Mouse (Mus musculus) kidney, postnatal 10 days (tissue): ENCODE measurements around the gene Crispld2.
A peak's percentile ranks its signal among the peaks of the same experiment; 100 is the strongest.

Experiments
- DNase-seq: peaks from one replicate; pipeline ENCODE4 v3.0.0; 2021; ENCODE audit warnings: mixed read lengths

The Crispld2 gene

DNA sequence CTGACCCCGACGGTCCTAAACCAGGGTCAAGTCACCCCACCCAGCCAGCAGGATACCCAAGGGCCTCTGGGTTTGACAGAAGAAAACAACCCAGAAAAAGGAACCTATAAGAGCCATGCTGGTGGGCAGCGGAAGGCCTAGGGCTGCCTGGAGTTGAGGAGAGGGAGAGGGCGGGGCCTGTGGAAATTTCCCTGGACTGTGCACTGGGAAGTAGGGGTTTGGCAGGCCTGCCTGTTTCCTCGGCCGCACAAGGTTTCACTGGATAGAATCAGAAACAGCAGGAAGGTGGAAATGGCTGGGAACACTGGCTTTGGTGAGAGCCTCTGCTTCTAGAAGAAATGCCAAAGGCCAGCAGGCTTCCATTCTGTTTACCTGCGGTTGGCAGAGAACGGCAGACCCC lies 80.6 kb downstream of the Crispld2 start:
- peak; percentile 72 for DNase-seq

DNA sequence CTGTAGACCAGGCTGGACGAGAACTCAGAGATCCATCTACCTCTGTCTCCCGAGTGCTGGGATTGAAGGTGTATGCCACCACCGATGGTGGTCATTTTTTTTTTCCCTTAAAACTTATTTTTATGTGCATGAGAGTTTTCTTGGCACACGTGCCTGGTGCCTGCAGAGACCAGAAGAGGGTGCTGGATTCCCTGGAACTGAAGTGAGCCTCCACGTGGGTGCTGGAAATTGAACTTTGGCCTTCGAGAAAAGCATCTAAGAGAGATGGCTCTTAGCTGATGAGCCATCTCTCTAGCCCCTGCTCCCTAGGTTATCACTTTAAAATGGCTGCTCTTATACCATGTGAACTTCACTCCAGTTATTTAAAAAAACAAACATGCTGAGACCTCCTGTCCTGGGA lies 82.3 kb downstream of the Crispld2 start:
- DNase-seq: no peak

DNA sequence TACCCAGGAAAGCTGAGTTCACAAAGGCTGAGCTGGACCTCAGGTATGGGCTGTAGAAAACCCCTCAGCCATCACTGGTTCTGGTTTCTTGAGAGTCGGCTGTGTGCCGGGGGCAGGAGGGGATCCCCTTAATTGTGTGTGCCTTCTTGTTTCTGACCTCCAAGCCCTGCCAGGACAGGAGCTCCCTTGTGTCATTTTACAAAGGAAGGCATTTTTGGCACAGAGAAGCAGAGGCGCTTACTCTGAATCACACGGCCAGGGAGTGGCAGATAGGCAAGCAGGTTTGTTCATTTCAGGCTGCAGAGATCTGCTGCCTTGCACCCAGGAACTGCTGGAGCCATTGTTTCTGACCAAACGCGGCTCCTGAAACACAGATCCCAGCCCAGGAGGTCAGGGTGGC lies 83.1 kb downstream of the Crispld2 start:
- no peak for DNase-seq

DNA sequence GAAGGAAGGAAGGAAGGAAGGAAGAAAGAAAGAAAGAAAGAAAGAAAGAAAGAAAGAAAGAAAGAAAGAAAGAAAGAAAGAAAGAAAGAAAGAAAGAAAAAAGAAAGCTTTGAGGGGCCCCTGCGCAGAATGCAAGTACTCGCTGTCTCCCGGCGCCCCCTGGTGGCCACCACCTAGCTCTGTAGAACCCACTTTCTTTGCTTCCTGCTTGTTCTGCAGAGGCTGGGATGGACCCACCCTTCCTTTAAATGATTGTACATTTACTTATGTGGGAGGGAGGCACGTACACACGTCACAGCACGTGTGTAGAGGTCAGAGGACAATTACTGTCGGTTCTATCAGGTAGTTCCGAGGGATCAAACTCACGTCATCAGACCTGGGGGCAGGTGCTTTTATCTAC lies 85.8 kb downstream of the Crispld2 start:
- peak; percentile 94 for DNase-seq

DNA sequence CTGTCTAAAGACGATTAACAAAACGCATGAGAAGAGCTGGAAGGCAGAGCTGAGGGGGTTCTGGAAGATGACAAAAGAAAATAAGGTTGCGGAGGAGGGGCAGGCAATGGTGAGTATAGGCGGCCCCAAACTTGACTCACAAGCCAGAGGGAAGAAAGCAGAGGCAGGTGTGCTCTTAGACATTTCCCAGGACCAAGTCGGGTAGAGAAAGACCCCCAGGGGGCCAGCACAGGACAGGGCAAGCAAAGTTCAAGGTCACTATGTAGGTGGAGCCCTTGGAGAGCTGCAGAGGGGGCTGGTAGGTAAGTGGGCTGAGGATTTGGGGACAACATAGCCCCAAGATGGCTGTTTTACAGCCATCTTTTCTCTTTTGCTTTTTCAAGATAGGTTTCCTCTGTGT lies 87.1 kb downstream of the Crispld2 start:
- no peak for DNase-seq

DNA sequence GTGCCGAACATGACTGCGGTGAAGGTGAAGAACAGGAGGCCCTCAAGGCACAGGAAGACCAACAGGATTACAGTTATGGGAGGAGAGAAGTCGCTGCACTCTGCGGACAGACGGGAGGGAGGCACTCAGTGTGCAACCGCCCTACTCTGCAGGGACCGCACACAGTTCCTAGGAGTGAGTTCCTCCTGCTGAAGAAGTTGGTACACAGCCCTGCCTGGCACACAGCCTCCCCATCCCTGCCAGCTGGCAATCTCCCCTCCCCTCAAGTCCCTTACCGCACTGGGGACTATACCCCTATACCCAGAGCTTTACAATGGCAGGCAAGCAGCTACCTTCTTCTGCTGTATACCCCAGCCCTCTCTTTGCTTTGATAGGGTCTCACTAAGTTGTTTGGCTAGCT lies 91.0 kb downstream of the Crispld2 start:
- no peak for DNase-seq

DNA sequence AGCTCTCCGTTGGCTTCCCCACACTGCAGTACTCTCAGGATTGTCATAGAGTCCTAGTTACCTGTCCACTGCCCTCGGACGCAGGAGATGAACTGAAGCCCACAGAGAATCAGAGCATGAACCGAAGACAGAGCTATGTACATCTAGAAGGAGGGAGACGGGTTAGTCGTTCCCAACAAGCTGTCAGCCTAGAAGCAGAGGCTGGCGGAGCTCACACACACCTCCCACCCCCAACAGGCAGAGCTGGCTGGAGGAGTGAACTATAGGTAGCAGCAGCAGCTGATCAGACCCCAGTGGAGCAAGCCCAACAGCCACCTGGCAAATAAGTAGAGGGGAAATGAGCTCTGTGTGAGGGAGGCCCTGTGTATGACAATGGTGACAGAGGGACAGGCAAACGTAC lies 92.5 kb downstream of the Crispld2 start:
- DNase-seq: no peak

DNA sequence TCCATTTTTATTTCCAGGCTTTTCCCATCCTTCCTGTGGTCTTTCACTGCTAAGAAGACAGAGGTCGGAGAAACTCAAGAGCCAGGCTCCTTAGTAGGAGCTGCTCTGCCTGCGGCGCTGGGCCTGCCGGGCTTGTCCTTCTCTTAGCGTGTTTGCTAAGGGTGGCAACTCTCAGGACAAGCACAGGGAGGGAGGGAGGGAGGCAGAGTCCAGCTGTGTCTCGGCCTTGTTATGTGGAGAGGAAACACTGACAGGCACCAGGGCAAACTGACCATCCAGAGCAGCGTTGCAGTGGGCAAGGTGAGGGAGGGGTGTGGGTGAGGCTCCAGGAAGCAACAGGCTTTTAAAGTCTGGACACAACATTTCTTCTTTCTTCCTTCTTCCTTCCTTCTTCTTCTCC lies 97.3 kb downstream of the Crispld2 start:
- DNase-seq: no peak

DNA sequence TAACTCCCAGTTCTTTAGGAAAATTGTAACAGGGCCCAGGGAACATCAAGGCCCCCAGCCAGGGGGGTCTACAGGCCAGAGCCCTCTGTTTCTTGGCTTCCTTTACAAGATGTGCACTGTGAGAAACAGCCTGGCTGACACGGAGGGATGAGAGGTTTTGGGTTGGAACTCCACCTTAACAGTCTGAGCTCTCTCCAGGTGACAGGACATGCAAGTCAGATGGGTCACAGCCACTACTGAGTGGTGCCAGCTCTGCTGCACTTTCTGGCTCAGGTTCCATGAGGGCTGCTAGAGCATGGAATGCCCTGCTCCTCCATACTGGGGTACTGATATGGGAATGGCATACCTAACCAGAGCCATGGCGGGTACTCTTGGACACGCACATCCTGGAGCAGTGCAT lies 98.8 kb downstream of the Crispld2 start:
- no peak for DNase-seq

DNA sequence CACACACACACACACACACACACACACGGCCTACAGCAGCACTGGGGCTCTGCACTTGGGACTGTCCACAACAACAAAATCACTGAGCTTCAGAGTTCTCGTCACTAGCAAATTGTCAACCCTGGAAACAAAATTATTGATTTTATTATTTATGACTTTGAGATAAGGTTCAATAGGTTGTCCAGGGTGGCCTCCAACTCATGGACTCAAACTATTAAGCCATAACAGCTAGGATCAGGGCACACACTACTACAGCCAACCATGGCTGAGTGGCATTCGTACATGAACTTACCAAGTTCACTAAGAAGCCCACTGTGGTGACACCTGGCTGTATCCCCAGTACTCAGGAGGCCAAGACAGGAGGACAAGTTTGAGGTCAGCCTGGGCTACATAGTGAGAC lies 100.9 kb downstream of the Crispld2 start:
- DNase-seq: no peak

DNA sequence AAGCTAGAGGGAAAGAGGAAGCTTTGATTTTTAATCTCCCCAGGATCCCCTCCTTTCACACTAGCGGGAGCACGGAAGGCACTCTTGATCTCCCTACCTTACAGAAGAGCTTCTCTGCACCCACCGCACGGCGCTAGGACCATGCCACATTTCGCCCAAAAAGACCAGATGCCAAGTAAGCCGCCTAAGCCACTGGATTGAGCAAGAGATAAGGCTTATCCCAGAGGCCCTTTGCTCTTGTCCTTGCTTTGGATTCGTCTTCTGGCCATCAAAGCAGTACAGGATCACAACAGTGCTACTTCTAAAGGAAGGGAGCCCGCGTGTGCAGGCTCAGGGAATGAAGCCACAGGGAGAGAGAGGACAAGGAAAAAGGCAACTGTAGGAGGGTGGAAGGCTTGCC lies 102.6 kb downstream of the Crispld2 start:
- no peak for DNase-seq

DNA sequence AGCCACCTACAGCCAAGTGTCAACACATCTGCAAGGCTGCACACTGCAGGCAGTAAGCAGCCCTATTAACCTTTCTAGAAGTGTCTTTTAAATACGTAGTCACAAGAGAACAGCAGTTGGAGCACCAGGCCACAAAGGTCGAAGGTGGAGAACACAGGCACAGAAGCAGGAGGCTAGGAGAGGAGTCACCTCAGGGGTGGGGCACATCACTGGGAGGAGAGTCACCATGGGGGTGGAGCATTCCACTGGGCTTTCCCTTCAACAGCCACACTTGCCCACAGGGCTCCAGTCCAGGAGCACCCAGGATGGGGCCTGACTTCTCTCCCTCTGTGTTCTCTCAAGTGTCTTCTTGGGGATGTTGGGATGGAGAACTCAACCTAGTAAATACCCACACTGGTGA lies 104.2 kb downstream of the Crispld2 start:
- no peak for DNase-seq

DNA sequence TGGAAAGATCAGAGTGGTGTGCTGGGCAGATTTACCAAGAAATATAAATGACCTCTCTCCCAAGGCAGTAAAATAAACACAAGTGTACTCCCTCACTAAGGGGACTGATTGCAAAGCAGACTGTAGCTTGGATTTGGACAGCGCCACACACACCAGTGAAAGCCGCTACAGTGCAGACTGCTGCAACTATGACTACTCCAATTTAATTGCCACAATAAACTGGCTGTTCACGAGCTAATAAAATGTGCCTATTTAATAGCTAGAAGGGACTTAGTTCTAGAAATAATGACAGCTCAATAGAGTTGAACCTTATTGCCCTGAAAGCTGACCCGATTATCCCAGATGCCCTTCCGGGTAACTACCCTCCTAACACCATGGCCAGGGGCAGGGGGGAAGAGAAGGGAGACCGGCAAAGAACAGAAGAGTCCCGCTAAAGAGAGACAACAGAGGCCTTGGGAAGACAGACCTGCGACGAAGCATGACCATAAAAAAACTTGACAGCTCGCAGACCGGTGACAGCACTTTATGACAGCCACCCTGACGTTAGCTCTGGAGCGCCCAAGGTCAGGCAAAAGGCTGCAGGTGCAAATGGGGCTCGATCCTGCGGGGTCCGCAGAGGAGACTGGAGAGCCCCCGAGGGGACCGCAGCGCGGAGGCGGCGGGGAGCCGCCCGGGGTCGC lies 108.3 kb downstream of the Crispld2 start:
- no peak for DNase-seq

DNA sequence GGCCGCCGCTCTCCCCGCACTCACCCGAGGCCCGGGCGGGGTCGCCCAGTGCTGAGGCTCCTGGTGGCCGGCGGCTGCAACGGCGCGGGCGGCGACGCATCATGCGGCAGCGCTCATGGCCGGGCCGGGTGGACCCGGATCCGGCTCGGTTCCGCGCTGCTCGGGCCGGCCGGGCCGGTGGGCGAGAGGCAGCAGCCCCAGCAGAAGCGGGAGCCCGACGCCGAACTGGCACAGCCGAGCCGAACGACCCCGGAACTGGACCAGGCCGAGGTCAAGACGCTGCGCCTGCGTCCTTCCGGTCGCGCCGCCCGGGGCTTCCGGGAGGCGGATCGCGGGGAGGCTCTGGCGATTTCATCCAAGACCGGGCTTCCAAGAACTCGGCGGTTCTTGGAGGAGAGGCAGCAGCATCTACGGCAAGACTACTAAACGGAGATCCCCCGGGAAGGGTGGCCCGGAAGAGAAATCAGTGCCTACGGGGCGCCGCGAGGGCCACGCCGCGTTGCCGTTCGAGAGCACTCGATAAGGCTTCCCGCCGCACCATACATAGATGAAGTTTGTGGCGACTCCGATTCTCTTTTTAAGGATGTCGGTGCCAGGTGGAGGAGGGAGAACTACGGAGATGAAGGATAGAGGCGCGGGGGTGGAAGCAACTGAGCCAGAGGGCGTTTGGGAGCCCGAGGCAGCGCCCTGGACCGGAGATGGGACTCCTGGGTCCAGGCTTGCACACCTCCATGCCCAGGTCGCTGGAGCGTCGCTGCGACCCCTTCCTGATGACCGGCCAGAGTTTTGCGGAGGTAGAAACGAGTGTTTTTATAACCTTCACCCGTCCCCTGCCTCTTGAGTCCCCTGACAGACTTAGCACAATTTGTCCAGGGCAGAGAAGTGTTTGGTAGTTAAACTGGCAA lies 109.1 kb downstream of the Crispld2 start, which contains the start of gene Zdhhc7:
Zdhhc7 (minus strand) TSS at position 415 of the 905 bp plus-strand sequence.
- DNase-seq: peak; percentile 90
